Mouse (Mus musculus): ENCODE results near the gene Gm21739.
"Not testable (repeated sequence)": the region's sequence is repeated elsewhere in the genome, so short reads cannot be mapped to it uniquely, and the experiment has no call there.

Gm21739 gene

GRCm38 (mm10) chrY:44264344-44264743, at the start of gene Gm21739:
Gene Gm21739, minus strand, starts transcription at chrY:44264444.
- DNase-seq = not testable (repeated sequence)
